Mouse (Mus musculus) C2C12 (cell line): ENCODE results near the gene Auts2.

Source experiments
- CEBPB ChIP-seq: IDR thresholded peaks from one replicate; pipeline ENCODE4 v1.6.1; 2011; ENCODE audit warnings: low read depth, mild to moderate bottlenecking, control low read depth, moderate library complexity
- CTCF ChIP-seq: IDR thresholded peaks from one replicate; pipeline ENCODE4 v1.5.1; 2011; ENCODE audit not compliant: control insufficient read depth, insufficient read depth, insufficient read length
- FOSL1 ChIP-seq: IDR thresholded peaks from one replicate; pipeline ENCODE4 v1.8.0; 2011; ENCODE audit warnings: mild to moderate bottlenecking, low read length; ENCODE audit not compliant: poor library complexity, insufficient read depth, severe bottlenecking
- MAX ChIP-seq: IDR thresholded peaks from one replicate; pipeline ENCODE4 v1.6.1; 2011; ENCODE audit warnings: mild to moderate bottlenecking, control low read depth
- MYOD1 ChIP-seq: IDR thresholded peaks from one replicate; pipeline ENCODE4 v1.6.1; 2011; ENCODE audit warnings: low read depth; ENCODE audit not compliant: control insufficient read depth, insufficient read length
- MYOG ChIP-seq: IDR thresholded peaks from one replicate; pipeline ENCODE4 v1.6.1; 2011; ENCODE audit not compliant: control insufficient read depth, insufficient read length; ENCODE audit errors: extremely low read depth
- USF1 ChIP-seq: IDR thresholded peaks from one replicate; pipeline ENCODE4 v1.6.1; 2011; ENCODE audit warnings: low read depth, mild to moderate bottlenecking, control low read depth, moderate library complexity

DNA sequence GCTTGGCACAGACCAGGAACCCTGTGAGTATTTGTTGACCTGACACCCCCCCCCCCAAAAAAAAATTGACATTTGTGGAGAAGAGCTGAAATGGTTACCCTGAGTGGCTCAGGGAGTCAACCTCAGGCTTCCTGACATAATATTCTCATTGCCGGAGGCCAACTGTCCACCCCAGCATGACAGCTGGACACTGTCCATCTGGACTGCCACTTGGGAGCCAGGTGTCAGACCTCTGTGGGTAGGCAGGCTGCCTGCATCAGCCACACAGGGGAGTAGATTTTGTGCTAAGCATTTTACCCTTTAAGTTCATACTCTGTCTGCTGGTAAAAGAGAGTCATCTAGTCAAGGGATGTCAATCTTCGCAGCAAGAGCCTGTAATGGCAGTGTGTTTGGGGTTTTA, 880.5 kb downstream of the Auts2 start:
- no peak for TF ChIP-seq CTCF
- no peak for TF ChIP-seq MAX
- no peak for TF ChIP-seq USF1
- TF ChIP-seq CEBPB, result no peak
- TF ChIP-seq MYOD1, result no peak
- no peak for TF ChIP-seq MYOG
- TF ChIP-seq FOSL1, result no peak
